ENCODE assay signal across 24 mouse cellular contexts in genomic region chr1:154178541-154179155, GRCm38 (mm10). TPM values are rescaled to one million over a fixed set of nuclear protein-coding genes. Genes with fewer than 3 reads are reported as not detected.
A peak's percentile ranks its signal among the peaks of the same experiment; 100 is the strongest.
DNase-seq lines count a peak whose midpoint lies in the region; ATAC-seq and TF ChIP-seq lines count a peak whose summit lies in the region.
"Had no signal": no experiment of that assay in that cellular context is flagged by ENCODE, and none has a peak within 500 bp of the region (broad histone marks: within the 10 kb centered on the region; RNA-seq: fewer than 3 reads in every experiment).

No protein-coding gene starts in this region.

- no peaks in the 10 kb centered on the region for H3K36me3 ChIP-seq in forebrain, embryonic 14.5 days (ENCODE audit: control insufficient read depth, insufficient read depth, low read length)
- H3K36me3 ChIP-seq: embryonic facial prominence, embryonic 15.5 days; forebrain, embryonic 10.5 days; heart, embryonic 12.5 days; hindbrain, embryonic 10.5 days had no signal

- H3K9me3 ChIP-seq in forebrain, embryonic 14.5 days (replicated peaks; ENCODE audit: control insufficient read depth, low read length): no peaks in the 10 kb centered on the region
- H3K9me3 ChIP-seq: embryonic facial prominence, embryonic 15.5 days; forebrain, embryonic 10.5 days; heart, embryonic 12.5 days had no signal

- WGBS in forebrain, embryonic 14.5 days: 88% methylated on average over 8 of the region's 8 CpGs

- peak overlapping the region; percentile 47; the same call in 1 of the 2 replicates for H3K27ac ChIP-seq in left cerebral cortex, adult 2 months
- no peak overlapping the region for H3K27ac ChIP-seq in forebrain, embryonic 14.5 days (ENCODE audit: low read depth, low read length)
- H3K27ac ChIP-seq: embryonic facial prominence, embryonic 15.5 days; forebrain, embryonic 10.5 days; hindbrain, embryonic 10.5 days; hindbrain, embryonic 14.5 days had no signal

- TF ChIP-seq CTCF in left cerebral cortex, adult 2 months (IDR thresholded peaks at IDR 0.05): no peak

- intact Hi-C loops in left cerebral cortex, adult 2 months (cut with DNase I): no loop called here

- H3K4me2 ChIP-seq in forebrain, embryonic 14.5 days (ENCODE audit: low read length): no peak overlapping the region
- H3K4me2 ChIP-seq: embryonic facial prominence, embryonic 15.5 days; heart, embryonic 12.5 days; hindbrain, embryonic 14.5 days had no signal

- no peaks in the 10 kb centered on the region for H3K4me1 ChIP-seq in forebrain, embryonic 14.5 days (ENCODE audit: control insufficient read depth, insufficient read depth, low read length)
- H3K4me1 ChIP-seq: embryonic facial prominence, embryonic 15.5 days; heart, embryonic 12.5 days; hindbrain, embryonic 10.5 days had no signal

- no peak for ATAC-seq in forebrain, embryonic 14.5 days
- ATAC-seq: forebrain, embryonic 16.5 days; intestine, embryonic 16.5 days had no signal

- no peak overlapping the region for H3K4me3 ChIP-seq in left cerebral cortex, adult 2 months
- H3K4me3 ChIP-seq in forebrain, embryonic 14.5 days (ENCODE audit: low read depth, low read length): no peak overlapping the region
- H3K4me3 ChIP-seq: embryonic facial prominence, embryonic 15.5 days; erythroblast, embryonic 14.5 days; forebrain, embryonic 10.5 days; heart, embryonic 12.5 days; hindbrain, embryonic 10.5 days had no signal

- no peak for DNase-seq in left cerebral cortex, adult 2 months (ENCODE audit: extremely low spot score in 1 of 2, low spot score in 2 of 2)
- no peak for DNase-seq in left cerebral cortex, adult 9 months (ENCODE audit: low spot score in 2 of 2)
- DNase-seq in Muller cell, postnatal 12 days (ENCODE audit: inconsistent ontology term): peak; percentile 25
- DNase-seq in adrenal gland, adult 2 months: peak; percentile 76
- DNase-seq in adrenal gland, postnatal 25 days: peak; percentile 33
- DNase-seq in forebrain, embryonic 14.5 days (ENCODE audit: low spot score): no peak
- no peak for DNase-seq in layer of hippocampus, postnatal 10 days (ENCODE audit: low spot score in 2 of 2)
- DNase-seq: cerebellum, adult 2 months; cerebellum, postnatal 10 days; embryo, embryonic 11 days; gastrocnemius, postnatal 10 days had no signal

- no peaks in the 10 kb centered on the region for H3K27me3 ChIP-seq in forebrain, embryonic 14.5 days (replicated peaks; ENCODE audit: control insufficient read depth, insufficient read depth, low read length)
- H3K27me3 ChIP-seq: CH12.LX; embryonic facial prominence, embryonic 15.5 days; heart, embryonic 12.5 days had no signal

- no peak overlapping the region for H3K9ac ChIP-seq in forebrain, embryonic 14.5 days (ENCODE audit: low read length)
- H3K9ac ChIP-seq: embryonic facial prominence, embryonic 15.5 days; heart, embryonic 12.5 days; hindbrain, embryonic 14.5 days had no signal

RNA-seq across cellular contexts. Expression of gene Zfp648, which starts 22.3 kb away (rescaled TPM):
- under 1 TPM; 0.95 to 0.96 TPM for total RNA-seq in left cerebral cortex, adult 2 months (2021)
- under 1 TPM; 0.29 to 0.55 TPM for total RNA-seq in adrenal gland, adult 2 months (2021)
- 0.89 and 1.2 TPM in 2 replicates for polyA plus RNA-seq in adrenal gland, adult 2 months (2012; rRNA removed)
- total RNA-seq in adrenal gland, postnatal 25 days (2021): 0.27 TPM in 1 of 2 replicates, not detected in the other
- polyA plus RNA-seq in forebrain, embryonic 14.5 days (2014; fragmentation: Nextera tagmentation; extraction: Ambion mirVana): 0.30 and 0.41 TPM in 2 replicates
- total RNA-seq in layer of hippocampus, postnatal 10 days (2021): under 1 TPM; 0.29 to 0.43 TPM
- total RNA-seq: CH12.LX; common myeloid progenitor, adult 5-6 weeks; gastrocnemius, postnatal 10 days; gastrocnemius, postnatal 4 days; heart, adult 8-10 months; heart, postnatal 25 days had no signal
- polyA plus RNA-seq: cerebellum, adult 2 months; erythroblast, embryonic 14.5 days; hindbrain, embryonic 10.5 days; intestine, embryonic 16.5 days had no signal

Comparison
In these comparisons a context has a peak if more than half of its experiments do, and no peak if none do; other contexts are left out.
1. DNase-seq: peak in Muller cell, postnatal 12 days (single experiment), adrenal gland, adult 2 months (single experiment) and adrenal gland, postnatal 25 days (single experiment); none in left cerebral cortex, adult 2 months (0 of 2), left cerebral cortex, adult 9 months (0 of 2), forebrain, embryonic 14.5 days (single experiment) and layer of hippocampus, postnatal 10 days (0 of 2).